Mouse (Mus musculus): ENCODE data around the gene 2310030G06Rik.

The 2310030G06Rik gene

DNA sequence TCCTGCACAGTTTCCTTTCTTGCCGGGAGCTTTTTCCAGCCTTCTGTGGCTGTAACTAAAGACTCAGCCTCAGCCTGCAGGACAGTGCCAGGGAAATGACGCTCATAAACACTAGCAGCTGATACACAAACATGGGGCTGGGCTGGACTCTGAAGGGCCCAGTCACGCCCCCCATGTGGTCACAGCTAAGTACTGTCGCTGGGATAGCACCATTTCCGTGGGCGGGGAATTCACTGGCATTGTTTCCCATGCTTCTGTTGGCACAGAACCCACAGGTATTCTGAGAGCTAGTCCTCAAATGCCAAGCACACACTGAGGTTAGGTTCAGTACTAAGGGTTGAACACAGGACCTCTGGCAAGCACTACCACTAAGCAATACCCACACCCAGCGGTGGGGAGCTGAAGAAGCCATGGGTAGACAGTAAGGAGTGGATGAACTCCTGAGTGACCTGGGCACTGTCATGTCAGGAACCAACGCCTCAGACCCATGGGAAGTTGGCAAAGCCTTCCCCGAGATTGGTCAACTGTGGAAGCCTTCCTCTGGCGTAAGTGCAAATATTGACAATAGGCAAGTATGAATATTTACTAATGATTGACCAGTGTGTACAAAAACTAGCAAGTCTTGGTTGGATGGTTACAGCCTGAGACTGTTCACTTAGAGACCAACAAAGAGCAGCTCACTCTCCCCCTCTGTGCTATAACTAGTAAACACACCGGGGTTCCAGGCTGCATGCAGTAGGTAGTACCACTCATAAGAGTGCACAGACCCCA, 45.2 kb downstream of the 2310030G06Rik start:
- DNase-seq: no peak

DNA sequence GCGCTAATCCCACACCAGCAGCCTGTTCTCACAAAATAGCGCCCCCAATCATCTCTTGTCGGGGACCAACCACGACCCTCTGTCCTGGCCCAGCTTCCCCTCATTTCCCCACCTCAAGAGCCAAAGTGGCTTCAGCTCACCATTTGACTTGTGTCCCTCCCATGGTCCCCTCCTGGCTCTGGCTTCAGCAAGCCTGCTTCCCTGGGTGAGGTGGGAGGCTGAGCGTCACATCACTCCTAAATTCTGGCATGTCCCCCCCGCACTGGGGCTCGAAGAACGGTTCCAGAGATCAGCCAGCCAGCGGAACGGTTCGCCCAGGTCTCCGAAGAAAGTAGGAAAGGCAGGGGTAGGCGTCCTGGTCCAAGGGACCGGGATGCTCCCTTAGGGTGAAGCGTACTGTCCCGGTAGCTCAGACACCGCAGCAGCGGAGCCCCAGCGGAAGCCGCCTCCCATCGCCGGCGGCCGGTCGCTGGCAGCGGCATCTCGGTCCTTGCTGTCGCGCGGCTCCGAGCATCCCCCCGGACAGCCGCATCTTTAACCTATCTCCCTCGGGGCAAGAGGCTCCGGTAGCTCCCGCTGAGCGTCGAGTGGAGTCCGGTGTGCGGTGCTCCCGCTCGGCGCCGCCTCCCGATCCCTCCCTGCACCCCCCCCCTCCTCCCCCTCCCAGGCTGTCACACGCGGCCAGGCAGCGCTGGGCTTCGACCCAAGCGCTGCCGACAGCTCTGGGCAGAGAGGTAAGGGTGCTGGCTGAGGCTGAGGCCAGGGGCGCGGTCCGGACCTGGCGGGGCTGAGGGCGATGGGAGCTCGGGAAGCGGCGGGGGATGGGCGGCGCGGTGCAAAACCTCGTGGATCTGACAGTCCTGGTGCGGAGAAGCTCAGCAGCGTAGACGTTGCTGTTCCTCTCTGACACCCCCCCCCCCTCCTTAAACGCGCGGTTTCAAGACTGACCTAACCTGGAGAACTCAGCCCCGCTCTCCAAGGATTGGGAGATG, 47.6 kb downstream of the 2310030G06Rik start:
- DNase-seq: peak in 1 of 2 experiments; percentile 33

DNA sequence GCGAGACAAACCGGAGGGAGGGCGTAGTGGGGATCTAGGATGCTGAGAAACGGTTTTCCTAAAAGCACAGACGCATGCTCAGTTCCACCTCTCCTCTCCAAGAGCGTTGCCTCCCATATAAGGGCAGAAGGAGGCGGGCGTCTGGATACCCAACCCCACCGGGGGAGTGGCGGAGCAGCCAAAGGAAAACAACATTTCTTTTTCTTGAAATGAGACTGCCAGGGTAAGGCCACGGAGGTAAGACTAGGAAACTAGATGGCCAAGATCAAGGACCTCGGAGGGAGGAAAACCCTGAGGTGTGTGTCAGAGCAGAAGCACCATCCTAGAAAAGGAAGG, 48.7 kb downstream of the 2310030G06Rik start:
- DNase-seq: peak in 1 of 2 experiments; percentile 15

- no peak for DNase-seq
Observed at GRCm38 (mm10) chr9:50696851-50697705, 49.3 kb downstream of the 2310030G06Rik start.

- DNase-seq: no peak
Observed at GRCm38 (mm10) chr9:50695153-50695552, 51.2 kb downstream of the 2310030G06Rik start.

DNA sequence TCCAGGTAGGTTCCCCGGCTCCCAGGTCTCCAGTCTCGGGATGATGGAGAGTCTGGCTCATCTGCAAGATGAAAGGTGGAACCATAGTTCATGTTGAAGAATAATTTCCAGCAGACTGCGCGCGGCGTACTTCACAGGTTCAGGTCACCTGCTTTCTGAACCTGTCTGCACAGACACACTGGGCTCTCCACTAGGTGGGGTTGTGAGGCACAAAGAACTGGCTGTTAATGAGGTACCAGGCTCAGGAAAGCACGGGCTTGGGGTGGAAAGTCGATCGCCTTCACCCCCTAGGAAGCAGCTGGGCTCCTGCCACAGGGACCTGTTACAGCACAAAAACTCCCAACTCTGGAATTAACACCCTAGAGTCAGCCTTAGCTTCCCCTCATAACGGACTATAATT, 52.7 kb downstream of the 2310030G06Rik start:
- DNase-seq: peak in 1 of 2 experiments; percentile 10

DNA sequence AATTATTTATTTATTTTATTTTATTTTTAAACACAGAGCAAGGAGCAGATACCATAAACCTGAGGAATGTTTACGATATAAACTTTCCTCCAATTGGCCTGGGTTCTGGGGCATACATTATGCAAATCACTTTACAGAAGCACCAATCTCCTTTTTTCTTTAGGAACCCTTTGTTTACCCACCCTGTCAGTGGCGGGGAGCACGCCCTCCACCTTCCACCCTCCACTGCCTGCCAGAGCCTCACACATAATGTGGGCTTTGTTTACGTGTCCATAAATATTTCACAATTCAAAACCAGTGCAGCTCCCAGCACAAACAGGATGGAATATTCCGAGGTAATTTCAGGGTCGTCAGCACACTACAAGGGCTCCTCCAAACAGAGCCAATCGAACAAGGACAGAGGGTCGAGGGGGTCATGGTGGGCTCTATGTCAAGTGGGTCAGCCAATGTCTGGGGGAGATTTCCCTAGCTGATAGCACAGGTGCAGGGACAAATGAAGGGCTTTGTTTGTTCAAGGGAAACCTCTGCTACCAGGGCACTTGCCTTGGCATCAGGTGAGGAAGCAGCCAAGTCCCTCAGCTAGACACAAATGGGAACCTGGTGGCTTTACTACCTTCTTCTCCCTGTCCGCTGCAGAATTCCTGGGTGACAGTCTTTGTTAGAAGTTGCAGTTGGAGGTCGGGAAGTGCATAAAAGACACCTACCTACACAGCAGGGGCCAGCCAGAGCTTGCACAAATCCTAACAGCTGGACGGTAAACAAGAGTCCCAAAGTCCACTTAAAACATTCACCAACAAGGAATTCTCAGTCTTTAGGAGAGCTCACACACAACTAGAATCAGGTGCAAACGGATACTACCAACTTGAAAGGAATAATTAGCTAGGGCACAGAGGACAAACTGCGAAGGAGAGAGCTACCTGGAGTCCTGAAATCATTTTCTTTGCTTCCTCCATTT, 53.4 kb downstream of the 2310030G06Rik start:
- no peak for DNase-seq

Measured in spleen, adult 18-20 months (tissue).